Mouse (Mus musculus): Measurements from ENCODE around the gene Acin1.

Acin1 gene

DNA sequence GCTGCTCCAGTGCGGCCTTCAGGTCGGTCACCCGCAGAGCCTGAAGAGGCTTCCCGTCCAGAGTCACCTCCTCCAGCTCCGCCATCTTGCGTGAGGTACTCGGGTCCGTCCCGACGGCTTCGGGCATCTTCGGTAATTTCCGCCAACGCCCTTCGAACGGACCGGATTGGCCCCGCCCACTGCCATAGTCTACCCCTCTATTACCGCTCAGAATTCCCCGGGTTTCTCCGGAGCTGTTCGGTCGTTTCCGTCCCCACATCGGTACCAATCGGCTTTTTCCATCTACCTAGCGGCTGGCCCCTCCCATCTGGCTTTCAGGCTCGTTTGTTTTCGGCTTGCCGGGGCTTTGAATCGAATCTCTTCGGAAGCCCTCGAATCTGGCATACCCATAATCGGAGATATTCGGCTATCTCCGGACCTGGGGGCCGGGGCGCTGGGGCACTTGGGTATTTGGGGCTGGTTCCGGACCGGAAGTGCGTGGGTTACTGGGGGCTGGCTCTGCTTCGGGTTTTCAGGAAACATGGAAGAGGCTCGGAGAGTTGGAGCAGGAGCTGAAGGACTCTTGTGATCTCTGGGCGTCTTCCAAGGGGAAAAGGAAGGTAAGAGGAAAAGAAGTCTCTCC lies at the start of gene Acin1:
Acin1 (minus strand) TSS at position 410 of the 622 bp plus-strand sequence.
- peak; percentile 100 for DNase-seq

DNA sequence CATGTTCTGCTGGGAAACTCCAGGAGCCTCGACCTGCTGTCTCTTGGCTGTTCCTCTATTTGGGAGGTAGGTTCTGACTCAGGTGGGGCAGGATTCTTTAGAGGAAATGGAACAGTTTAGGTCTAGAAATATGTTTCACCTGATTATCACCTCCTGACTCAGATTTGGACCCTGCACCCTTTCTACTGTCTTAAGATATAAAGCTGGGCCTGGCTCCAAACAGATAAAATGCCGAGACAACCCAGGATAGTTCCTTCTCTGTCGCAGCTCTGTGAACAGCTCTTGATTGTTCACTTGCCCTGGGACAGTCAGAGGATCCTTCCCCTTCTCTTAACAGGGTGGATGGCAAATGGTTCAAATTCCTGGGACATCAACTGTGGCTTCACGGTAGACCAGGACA lies 48.5 kb upstream of the Acin1 start:
- DNase-seq, result no peak

DNA sequence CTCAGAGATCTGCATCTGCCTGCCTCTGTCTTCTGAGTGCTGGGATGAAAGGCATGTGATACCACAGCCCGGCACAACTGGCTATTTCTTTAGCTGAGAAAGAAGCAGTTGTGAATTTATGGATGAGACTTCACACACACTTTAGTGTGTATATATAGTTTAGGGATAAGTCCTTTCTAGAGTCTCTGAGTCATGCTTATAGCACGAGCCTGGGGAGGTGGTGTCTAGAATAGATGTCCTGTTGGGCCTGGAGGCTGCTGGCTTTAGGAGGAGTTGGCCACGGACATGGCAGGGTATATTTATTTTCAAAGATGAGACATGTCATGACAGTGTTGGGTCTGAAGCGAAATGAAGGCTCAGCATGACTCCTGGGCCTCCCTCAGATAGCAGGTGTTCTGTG lies 47.3 kb upstream of the Acin1 start:
- DNase-seq, result no peak

DNA sequence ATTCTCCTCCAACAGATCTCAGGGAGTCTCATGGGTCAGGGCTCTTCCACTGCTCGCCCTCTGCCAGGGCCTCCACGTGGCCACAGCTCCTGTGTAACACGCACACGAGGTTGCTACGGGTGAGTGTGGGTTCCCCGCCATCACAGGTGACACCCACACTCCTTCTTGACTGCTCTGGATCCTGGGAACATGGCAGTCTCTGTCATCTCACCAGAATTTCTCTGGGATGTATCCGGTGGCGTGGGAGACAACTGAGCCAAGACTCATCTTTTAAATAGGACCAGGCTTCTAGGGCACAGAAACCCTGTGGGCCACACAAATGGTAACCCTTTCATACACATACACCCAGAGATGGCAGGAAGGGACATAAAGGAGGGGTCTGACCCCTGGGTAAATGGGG lies 45.5 kb upstream of the Acin1 start:
- DNase-seq, result no peak

DNA sequence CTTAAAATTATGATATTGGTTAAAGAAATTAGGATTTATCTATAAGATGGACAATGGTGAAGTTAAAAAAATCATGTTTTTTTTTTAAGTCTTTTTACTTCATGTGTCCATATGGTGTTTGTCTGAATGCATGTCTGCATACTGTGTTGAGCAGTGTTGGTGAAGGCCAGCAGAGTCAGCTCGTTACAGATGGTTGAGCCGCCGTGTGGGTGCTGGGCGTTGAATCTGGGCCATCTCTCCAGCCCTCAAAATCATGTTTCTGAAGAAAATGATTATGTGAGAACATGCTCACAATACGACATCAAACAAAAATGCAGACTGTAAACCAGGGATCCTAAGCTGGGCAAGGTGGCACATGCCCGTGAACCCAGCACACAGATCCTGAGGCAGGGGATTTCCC lies 43.6 kb upstream of the Acin1 start:
- DNase-seq, result no peak

DNA sequence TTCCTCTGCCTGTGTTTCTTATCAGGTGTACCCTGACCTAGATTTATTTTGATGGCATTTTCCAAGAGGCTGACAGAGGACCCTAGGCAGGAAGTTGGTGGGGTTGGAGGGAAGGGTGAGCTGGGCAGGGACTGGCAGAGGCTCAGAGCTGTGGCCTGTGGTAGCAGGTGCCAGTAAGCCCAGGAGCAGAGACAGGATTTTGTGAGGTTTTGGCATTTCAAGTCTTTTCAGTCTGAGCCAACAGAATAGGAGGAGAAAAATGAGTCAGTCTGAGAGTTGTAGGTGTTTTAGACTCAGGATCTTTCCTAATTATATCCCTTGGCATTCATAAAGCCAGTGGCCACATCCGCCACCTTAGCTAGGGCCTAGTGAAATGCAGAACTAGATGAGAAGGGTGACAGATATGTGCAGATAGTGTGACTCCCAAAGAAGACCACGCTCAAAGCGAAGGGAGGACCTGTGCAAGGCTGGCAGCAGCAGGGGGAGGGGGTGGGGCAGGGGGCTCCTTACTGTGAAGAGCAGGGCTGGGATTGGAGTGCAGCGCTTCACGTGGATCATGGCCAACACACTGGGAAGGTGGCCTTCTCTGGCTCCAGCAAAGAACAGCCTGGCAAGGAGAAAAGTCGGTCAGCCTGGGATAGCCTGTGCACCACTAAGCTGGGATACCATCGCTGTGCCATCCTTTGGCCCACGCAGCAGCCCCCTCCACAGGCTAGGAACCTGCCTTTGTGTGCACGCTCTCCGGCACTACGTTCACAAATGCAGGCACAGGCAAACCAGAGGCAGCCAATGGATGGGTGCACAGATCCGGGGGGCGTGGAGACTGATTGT lies 42.3 kb upstream of the Acin1 start:
- DNase-seq, result no peak

DNA sequence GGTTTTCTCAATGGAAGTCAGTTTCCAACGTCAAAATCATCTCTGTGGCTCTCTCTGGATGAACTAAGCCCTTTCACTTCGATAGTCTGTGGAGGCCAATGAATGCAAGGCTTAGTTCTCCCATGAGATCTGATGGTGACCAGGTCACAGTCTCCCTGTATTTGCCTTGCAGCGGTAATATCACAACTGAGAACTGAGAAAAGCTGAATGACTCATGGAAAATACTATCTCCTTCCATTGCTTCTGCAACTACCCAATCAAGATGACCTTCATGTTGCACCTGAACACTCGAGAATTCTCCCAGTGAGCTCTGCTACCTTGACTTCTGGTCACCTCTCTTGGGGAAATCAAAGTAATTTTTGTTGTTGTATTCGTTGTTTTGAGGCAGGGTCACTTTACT lies 40.8 kb upstream of the Acin1 start:
- no peak for DNase-seq

DNA sequence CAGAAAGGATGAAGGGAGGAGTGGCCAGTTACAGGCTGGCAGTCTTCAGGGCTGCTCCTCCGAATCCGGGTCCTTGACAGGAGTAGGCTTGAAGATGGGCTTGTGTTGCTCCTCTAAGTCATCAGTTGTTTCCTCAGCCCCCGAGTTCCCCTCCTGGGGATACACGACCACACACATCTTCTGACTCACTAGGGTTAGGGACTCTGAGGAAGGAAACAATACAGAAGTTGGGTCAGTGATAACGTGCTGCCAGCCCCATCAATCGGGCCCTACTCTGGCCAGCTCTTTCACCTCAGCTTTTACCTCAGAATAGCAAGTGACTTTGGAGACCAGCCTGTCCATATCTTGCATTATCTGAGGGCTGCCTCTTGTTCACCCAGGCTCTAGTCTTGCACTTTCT lies 37.3 kb upstream of the Acin1 start:
- DNase-seq, result no peak

DNA sequence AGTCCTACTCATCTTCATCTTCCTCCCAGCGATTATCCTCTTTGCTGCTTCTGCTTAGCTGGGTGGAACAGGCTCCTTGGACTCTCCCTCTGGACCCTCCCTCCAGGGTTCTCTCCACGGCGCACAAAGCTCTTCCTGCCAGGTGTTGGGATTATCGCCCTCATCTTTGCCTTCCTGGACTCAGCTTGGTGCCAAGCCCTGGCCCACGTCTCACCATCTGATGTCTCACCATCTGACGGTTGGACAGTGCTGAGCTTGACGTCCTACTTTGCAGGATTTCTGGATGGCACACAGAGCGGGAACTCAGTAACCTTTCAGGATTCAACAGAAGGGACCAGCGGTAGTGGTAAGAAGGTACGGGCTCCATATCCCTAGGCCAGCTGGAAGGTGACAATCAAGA lies 35.0 kb upstream of the Acin1 start:
- DNase-seq, result no peak

DNA sequence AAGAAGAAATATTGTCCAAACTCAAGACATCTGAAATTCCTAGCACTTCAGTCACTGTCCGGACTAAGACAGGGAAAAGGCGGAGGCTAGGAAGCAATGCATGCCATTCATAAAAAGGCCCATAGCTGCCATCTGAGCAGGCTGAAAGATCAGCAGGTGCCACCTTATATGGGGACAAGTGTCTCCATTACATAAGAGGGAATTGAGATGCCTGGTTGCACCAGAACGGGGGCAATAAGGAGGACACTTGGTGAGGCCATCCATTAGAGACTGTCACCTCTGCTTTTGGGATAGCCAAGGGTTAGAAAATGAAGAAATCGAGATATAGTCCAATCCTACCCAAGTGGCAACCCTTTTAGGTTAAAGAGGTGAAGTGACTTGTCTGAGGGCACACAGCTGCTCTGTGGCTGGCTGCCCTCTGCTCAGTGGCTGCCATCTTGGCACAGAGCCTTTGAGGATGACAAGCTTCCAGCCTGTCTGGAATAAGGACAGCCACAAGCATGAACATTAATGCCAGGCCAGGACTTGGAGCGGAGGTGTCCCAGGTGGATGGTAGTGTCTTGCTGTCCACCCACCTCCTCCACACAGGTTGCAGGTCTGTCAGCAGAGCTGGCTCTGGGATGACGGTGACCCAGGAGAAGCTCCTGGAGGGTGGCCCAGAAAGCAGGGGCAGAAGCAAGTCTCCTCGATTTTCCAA lies 34.1 kb upstream of the Acin1 start:
- no peak for DNase-seq

DNA sequence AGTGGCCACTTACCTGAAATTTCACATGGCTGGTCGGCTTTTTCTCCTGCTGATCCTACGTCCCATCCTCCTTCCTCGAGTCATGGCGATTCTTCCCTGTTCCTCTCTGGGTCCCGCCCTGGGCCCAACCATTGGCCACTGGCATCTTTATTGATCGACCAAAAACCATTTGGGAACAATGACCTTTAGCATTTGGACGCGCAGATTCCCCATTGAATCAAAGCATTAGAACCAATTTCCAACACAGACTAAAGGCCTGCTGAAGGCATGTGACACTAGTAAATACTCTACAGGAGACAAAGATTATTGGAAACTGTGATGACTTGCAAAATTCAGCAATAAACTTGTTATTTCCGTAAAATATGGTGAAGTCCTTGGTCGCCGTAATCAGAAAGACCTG lies 33.3 kb upstream of the Acin1 start:
- DNase-seq, result no peak

DNA sequence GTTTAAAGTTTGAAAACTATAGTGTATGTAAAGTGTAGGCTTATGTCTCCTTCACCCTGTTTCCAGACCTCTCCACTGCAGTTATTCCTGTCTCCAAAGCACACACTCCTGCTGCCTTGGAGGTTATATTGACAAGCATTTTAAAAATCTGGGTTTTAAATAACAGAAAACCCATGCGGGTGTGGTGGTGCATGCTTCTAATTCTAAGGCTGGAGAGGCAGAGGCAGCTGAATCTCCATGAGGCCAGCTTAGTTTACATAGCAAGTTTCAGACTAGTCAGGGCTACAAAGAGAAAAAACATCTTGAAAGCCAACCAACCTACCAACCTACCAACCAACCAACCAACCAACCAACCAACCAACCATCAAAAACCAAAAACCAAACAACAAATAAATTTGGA lies 28.7 kb upstream of the Acin1 start:
- DNase-seq, result no peak

DNA sequence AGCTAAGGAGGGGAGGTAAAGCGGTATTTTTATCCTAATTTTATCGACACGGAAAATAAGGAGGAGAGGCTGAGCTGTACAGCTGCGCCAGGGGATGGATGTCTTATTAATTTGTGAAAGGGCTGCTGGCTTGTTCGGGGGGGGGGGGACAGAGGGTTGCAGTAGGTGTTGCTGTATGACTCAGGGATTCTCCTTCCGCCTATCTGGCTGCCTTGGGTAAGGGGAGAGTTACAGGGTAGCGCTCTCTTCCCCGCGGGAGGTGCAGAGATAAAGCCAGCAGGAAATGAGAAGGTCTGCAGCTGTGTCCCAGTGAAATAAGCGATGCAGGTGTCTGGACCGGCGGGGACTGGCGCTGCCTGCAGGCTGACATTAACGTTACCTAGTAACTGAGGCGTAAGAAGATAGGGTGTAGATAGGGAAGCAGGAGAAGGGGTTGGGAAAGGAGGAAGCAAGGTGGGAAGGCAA lies 27.9 kb upstream of the Acin1 start:
- DNase-seq, result no peak

DNA sequence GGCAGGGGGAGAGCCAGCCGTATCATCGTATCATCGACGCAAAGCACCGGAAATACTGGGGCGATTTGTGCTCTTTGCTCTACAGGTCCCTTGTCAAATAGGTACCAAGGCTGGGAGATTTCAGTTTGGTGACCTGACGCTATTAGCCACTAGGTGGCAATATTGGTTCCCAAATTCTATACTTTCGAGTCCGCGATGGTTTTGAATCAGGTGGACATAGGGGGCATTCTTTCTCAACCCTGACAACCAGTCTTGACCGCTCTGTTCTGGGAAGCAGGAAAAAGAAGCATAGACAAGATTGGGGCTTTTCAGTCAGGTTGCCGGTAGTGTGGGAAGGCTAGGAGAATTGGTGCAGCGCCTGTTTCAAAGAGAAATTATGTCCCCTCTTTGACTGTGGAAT lies 27.4 kb upstream of the Acin1 start:
- peak; percentile 36 for DNase-seq

DNA sequence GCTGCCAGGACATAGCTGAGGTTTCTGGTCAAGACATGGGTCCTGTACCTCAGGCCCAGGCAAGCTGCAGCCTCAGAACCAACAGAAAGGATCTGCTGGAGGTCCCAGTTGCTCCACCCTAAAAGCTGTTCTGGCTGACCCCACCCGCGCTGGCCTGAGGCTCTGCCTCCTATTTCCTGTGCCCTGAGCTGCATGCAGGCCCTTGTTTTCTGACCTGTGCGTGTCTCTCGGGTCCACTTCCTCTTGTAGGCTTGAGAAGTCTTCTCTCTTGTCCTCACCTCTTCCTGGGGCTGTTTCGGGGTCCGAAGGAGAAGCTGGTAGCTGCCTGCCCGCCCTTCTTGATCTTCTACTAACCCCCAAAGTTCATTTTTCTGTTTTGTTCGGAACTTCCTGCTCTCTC lies 26.1 kb upstream of the Acin1 start:
- no peak for DNase-seq

DNA sequence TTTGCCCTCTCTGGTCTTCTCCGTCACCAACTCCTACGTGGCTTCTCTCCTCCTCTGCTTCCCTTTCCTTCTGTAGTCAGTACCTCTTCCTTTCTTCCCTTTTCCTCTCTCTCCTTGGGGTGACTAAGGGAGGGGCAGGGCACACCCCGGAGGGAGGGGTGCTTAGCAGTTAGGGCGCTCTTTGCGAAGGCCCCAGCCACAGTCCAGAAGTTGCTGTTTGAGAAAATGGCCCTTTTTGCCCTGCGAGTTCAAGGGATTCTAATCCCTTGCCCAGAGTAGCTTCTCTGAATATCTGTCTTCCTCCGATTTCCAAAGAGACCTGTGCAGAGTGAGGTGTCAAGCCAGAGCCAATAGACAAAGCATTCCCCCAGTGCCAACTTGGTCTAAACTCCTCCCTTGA lies 25.3 kb upstream of the Acin1 start, which contains the start of gene Cebpe:
Cebpe (minus strand) TSS at position 101 of the 400 bp plus-strand sequence.
- no peak for DNase-seq

DNA sequence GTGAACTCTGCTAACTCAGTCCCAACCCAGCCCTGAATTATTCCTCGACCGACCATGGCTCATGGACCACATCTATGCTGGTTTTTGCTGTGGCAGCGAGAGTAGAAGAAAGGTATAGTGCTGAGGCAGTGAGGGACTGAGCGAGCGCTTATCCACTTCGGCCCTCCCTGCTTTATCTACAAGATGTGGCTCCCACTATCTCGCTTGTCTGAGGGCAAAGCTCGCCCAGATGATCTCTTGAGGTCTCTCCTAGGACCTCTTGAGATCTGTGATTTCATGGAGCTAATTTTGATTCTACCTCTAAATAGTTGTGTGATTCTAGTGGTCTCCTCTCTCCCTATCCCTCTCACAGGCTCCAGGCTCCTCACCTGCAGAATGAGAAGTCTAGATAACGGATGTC lies 22.3 kb upstream of the Acin1 start:
- DNase-seq, result no peak

DNA sequence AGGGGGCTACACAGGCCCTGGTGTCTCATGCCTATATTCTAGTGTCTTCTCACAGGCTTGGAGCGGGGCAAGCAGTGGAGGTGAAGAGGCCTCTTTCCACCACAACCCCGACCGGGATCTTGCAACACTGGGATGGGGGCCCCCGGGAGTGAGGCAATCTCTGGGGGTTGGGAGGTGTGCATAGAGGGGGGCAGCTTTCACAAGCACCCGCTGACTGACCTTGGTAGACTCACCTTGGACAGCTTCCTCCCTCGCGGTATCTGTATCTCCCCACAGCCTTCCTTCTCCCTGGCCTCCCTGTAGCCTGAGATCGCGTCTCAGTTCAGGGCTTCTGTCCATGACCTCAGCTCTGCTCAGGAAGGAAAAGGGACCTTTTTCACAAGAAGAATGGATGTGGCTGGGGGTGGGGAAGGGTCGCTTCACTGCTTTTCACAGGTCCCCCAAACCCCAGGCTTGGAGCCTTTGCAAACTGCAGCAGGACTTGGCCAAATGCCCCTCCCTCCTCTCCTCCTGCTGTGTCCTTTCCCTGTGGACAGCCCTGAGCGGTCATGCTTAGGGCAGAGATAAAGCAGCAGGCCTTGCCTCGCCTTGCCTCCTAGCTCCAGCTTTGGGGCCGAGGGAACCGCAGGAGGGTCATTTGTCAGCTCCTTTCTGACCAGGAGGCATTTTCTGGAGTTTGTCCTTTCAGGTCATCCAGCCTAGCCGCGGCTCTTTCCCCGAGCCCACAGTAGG lies 20.0 kb upstream of the Acin1 start:
- DNase-seq, result no peak

DNA sequence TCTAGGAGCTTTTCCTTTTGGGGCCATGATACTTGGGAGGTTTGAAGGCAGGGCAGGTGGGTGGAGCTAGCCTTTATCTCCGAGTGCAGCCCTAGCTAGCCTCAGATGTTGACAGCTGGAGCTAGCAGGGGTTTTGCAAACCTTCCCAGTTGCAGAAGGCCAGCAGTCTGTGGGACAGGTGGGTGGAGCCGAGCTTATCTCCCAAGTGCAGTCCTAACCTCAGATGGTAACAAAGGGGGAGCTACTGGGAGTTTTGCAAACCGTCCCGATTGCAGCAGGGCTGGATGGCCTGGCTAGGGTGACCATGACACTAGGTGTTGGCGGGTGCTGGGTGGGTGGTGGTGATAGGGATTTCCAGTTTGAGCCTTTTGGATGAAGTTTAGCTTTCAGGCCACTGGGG lies 19.1 kb upstream of the Acin1 start:
- DNase-seq, result no peak

DNA sequence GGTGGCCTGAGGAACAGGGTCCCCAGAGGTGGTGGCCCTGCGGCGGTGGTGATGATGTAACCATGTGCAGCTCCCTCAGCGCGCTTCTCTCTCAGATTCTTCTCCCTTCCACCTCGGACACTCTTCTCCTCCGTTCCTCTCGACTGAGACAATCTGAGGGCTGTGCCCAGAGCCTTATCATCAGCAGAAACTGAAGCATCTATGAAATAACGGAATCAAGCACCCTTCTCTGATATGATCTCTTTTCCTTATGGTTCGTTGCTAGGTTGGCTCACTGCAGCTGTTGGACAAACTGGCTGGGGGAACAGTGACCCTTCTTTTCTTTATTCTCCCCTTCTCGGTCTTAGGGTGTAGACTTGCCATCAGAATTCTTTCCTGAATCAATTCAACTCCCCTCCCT lies 16.5 kb upstream of the Acin1 start:
- no peak for DNase-seq

DNA sequence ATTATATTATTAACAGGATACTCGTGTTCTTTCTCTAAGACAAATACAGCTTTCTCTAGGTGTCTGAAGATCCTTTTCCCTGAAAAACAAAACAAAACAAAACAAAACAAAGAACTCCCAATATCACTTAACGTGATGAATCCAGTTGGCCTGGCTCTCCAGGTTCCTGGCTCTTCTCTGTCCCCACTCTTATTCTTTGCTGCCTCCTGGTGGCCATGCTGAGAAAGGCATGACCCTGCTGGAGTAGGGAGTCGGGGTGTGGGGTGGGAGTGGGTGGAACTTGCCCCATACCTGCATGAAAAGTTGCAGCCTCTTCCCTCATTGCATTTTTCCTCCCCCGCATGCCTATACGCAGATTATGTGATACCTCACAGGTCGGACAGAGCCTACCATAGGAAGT lies 14.6 kb upstream of the Acin1 start:
- DNase-seq, result peak; percentile 75

DNA sequence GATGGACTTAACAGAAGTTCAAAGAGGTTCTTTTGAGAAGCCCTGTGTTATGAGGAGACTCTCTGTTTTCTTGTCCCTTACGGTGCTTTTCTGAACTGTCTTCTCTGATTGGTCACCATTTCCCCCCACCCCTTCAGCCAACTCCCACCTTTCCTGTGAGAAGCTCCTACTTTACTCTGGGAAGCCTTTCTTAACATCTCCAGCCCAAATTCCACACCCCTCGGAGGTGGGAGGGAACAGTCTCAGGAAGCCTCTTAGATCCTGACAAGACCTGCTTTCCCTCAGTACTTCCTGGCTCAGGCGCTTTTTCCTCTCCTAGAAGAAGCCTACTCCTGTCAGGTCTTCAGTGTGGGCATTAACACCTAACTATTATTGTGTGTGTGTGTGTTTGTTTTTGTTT lies 12.9 kb upstream of the Acin1 start:
- DNase-seq, result no peak

DNA sequence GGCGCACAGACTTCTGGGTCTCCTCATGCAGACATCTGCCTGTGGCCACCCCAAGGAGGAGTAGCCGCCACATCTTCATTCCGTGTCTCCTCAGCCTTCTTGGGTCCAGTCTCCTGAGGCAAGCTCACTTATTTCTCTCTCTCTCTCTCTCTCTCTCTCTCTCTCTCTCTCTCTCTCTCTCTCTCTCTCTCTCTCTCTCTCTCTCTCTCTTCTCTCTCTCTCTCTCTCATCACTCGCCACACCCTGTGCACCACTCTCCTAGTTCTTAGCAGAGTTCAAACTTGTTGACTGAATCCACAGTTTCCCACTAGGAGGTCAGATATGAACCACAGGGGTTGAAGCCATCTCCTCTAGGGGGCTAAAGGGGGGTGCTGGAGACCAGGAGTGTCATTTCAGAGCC lies 12.0 kb upstream of the Acin1 start, which contains the start of gene Gm29776:
Gm29776 (minus strand) TSS at position 101 of the 400 bp plus-strand sequence.
- DNase-seq, result no peak
